In genomic region chr17:23744651-23745050, GRCm38 (mm10) we compare ENCODE assay signal across 9 mouse cellular contexts. TPM values are rescaled to one million over a fixed set of nuclear protein-coding genes. Genes with fewer than 3 reads are reported as not detected.
DNase-seq lines count a peak whose midpoint lies in the region; ATAC-seq and TF ChIP-seq lines count a peak whose summit lies in the region.
"Had no signal": no experiment of that assay in that cellular context is flagged by ENCODE, and none has a peak within 500 bp of the region (broad histone marks: within the 10 kb centered on the region; RNA-seq: fewer than 3 reads in every experiment).

No protein-coding gene starts in this region.

- WGBS in kidney, embryonic 16.5 days: 6% methylated on average over 14 of the region's 14 CpGs
- WGBS in hindbrain, embryonic 11.5 days: 1% methylated on average over 10 of the region's 14 CpGs
- 4% methylated on average over 14 of the region's 14 CpGs for WGBS in limb, embryonic 12.5 days
- WGBS in stomach, embryonic 14.5 days: 7% methylated on average over 14 of the region's 14 CpGs
- 8% methylated on average over 14 of the region's 14 CpGs for WGBS in liver, postnatal 0 days (ENCODE audit: insufficient replicate concordance)

- H3K9me3 ChIP-seq in kidney, embryonic 16.5 days (ENCODE audit: low read length): no peaks in the 10 kb centered on the region
- no peaks in the 10 kb centered on the region for H3K9me3 ChIP-seq in hindbrain, embryonic 11.5 days (ENCODE audit: control insufficient read depth, low read length)
- H3K9me3 ChIP-seq in limb, embryonic 12.5 days: no peaks in the 10 kb centered on the region
- no peaks in the 10 kb centered on the region for H3K9me3 ChIP-seq in stomach, embryonic 14.5 days (ENCODE audit: control insufficient read depth, low read depth, low read length)
- no peaks in the 10 kb centered on the region for H3K9me3 ChIP-seq in liver, postnatal 0 days (ENCODE audit: low read length)

- no peak for DNase-seq in kidney, postnatal 36 days
- DNase-seq in hindbrain, embryonic 11.5 days (ENCODE audit: low spot score): no peak
- DNase-seq in left cerebral cortex, postnatal 4 days: no peak
- no peak for DNase-seq in liver, postnatal 0 days

- no peaks in the 10 kb centered on the region for H3K36me3 ChIP-seq in kidney, embryonic 16.5 days (ENCODE audit: insufficient read depth, low read length)
- no peaks in the 10 kb centered on the region for H3K36me3 ChIP-seq in hindbrain, embryonic 11.5 days (ENCODE audit: control insufficient read depth, insufficient read depth, low read length)
- H3K36me3 ChIP-seq in limb, embryonic 12.5 days: no peaks in the 10 kb centered on the region
- H3K36me3 ChIP-seq in stomach, embryonic 14.5 days (ENCODE audit: control insufficient read depth, insufficient read depth, low read length): no peaks in the 10 kb centered on the region
- no peaks in the 10 kb centered on the region for H3K36me3 ChIP-seq in liver, postnatal 0 days (replicated peaks; ENCODE audit: insufficient read depth, low read length)

- peak overlapping the region; percentile 78; the same call in 1 of the 2 replicates for H3K4me2 ChIP-seq in kidney, embryonic 16.5 days (replicated peaks; ENCODE audit: low read depth, low read length)
- no peak overlapping the region for H3K4me2 ChIP-seq in hindbrain, embryonic 11.5 days (replicated peaks; ENCODE audit: low read depth, low read length)
- peak overlapping the region; percentile 68 for H3K4me2 ChIP-seq in limb, embryonic 12.5 days
- peak overlapping the region; percentile 66; the same call in 1 of the 2 replicates for H3K4me2 ChIP-seq in stomach, embryonic 14.5 days (replicated peaks; ENCODE audit: low read depth, low read length)
- no peak overlapping the region for H3K4me2 ChIP-seq in liver, postnatal 0 days (ENCODE audit: low read depth, low read length)

- H3K4me1 ChIP-seq in kidney, embryonic 16.5 days (ENCODE audit: insufficient read depth, low read length): peaks cover 37% of the 10 kb centered on the region
- peaks cover 16% of the 10 kb centered on the region for H3K4me1 ChIP-seq in hindbrain, embryonic 11.5 days (replicated peaks; ENCODE audit: control insufficient read depth, insufficient read depth, low read length)
- peaks cover 47% of the 10 kb centered on the region for H3K4me1 ChIP-seq in limb, embryonic 12.5 days (replicated peaks)
- 0 out of 2 replicates have a peak, but pooled peaks cover 21% of the 10 kb centered on the region for H3K4me1 ChIP-seq in stomach, embryonic 14.5 days (ENCODE audit: control insufficient read depth, insufficient read depth, low read length)
- peaks cover 33% of the 10 kb centered on the region for H3K4me1 ChIP-seq in liver, postnatal 0 days (ENCODE audit: insufficient read depth)

- ATAC-seq in kidney, embryonic 16.5 days (ENCODE audit: low FRiP score, low TSS enrichment): no peak
- ATAC-seq in hindbrain, embryonic 11.5 days (ENCODE audit: low FRiP score): no peak
- no peak for ATAC-seq in limb, embryonic 12.5 days (ENCODE audit: insufficient number of reproducible peaks, insufficient read depth, low FRiP score, low TSS enrichment, low read depth)
- no peak for ATAC-seq in stomach, embryonic 14.5 days (ENCODE audit: insufficient number of reproducible peaks, insufficient read depth, low FRiP score, low read depth)
- ATAC-seq in liver, postnatal 0 days: no peak

- H3K4me3 ChIP-seq in kidney, embryonic 16.5 days (ENCODE audit: low read length): peak overlapping the region; percentile 43
- H3K4me3 ChIP-seq in hindbrain, embryonic 11.5 days (ENCODE audit: low read depth, low read length): no peak overlapping the region
- peak overlapping the region; percentile 35 for H3K4me3 ChIP-seq in limb, embryonic 12.5 days (replicated peaks)
- H3K4me3 ChIP-seq in stomach, embryonic 14.5 days (ENCODE audit: low read depth, low read length): no peak overlapping the region
- H3K4me3 ChIP-seq in liver, postnatal 0 days (ENCODE audit: low read depth, low read length): no peak overlapping the region

- intact Hi-C loops in left cerebral cortex, postnatal 4 days (cut with DNase I): no loop called here

- peaks cover 64% of the 10 kb centered on the region for H3K27me3 ChIP-seq in kidney, embryonic 16.5 days (ENCODE audit: insufficient read depth, low read length)
- H3K27me3 ChIP-seq in hindbrain, embryonic 11.5 days (ENCODE audit: control insufficient read depth, insufficient read depth, low read length): peaks cover 75% of the 10 kb centered on the region
- peaks cover 91% of the 10 kb centered on the region for H3K27me3 ChIP-seq in limb, embryonic 12.5 days
- peaks cover 49% of the 10 kb centered on the region for H3K27me3 ChIP-seq in stomach, embryonic 14.5 days (ENCODE audit: control insufficient read depth, insufficient read depth, low read length)
- H3K27me3 ChIP-seq in liver, postnatal 0 days (ENCODE audit: insufficient read depth, low read length): peaks cover 73% of the 10 kb centered on the region

- peak overlapping the region; percentile 54; the same call in 1 of the 2 replicates for H3K9ac ChIP-seq in kidney, embryonic 16.5 days (replicated peaks; ENCODE audit: low read length)
- peak overlapping the region; percentile 19; the same call in 1 of the 2 replicates for H3K9ac ChIP-seq in hindbrain, embryonic 11.5 days (ENCODE audit: low read depth, low read length)
- H3K9ac ChIP-seq in limb, embryonic 12.5 days (replicated peaks): peak overlapping the region; percentile 19; the same call in 1 of the 2 replicates
- no peak overlapping the region for H3K9ac ChIP-seq in stomach, embryonic 14.5 days (replicated peaks; ENCODE audit: low read depth, low read length)
- no peak overlapping the region for H3K9ac ChIP-seq in liver, postnatal 0 days (replicated peaks)

- no peak for TF ChIP-seq CTCF in liver, postnatal 0 days (IDR thresholded peaks at IDR 0.05; ENCODE audit: low read depth)

- H3K27ac ChIP-seq in kidney, embryonic 16.5 days (ENCODE audit: low read length): no peak overlapping the region
- H3K27ac ChIP-seq in hindbrain, embryonic 11.5 days (ENCODE audit: low read depth, low read length): no peak overlapping the region
- no peak overlapping the region for H3K27ac ChIP-seq in limb, embryonic 12.5 days
- no peak overlapping the region for H3K27ac ChIP-seq in stomach, embryonic 14.5 days (ENCODE audit: low read length)
- H3K27ac ChIP-seq in liver, postnatal 0 days (ENCODE audit: low read depth): no peak overlapping the region

- TF ChIP-seq EP300 in liver, postnatal 0 days (IDR thresholded peaks at IDR 0.05; ENCODE audit: low read depth): no peak

RNA-seq across cellular contexts. Expression of gene Kremen2, which starts 1.0 kb away (rescaled TPM):
- 0.81 and 1.3 TPM in 2 replicates for polyA plus RNA-seq in kidney, embryonic 16.5 days (2015; fragmentation: Nextera tagmentation; extraction: Ambion mirVana)
- polyA plus RNA-seq in hindbrain, embryonic 11.5 days (2014; fragmentation: Nextera tagmentation; extraction: Ambion mirVana): 2.0 and 2.6 TPM in 2 replicates
- 30.0 and 34.8 TPM in 2 replicates for polyA plus RNA-seq in limb, embryonic 12.5 days (2016; fragmentation: Nextera tagmentation; extraction: Ambion mirVana)
- polyA plus RNA-seq in stomach, embryonic 14.5 days (2014; fragmentation: Nextera tagmentation; extraction: Ambion mirVana): 0.45 and 0.69 TPM in 2 replicates
- total RNA-seq in left cerebral cortex, postnatal 4 days (2021): under 1 TPM; 0.46 to 0.87 TPM
- not detected in 2 replicates for polyA plus RNA-seq in liver, postnatal 0 days (2015; fragmentation: Nextera tagmentation; extraction: Ambion mirVana)
- total RNA-seq: gastrocnemius, adult 8-10 months had no signal

RNA-seq across cellular contexts. Expression of gene Paqr4, which starts 4.0 kb away (rescaled TPM):
- 22.9 and 25.4 TPM in 2 replicates for polyA plus RNA-seq in kidney, embryonic 16.5 days (2015; fragmentation: Nextera tagmentation; extraction: Ambion mirVana)
- polyA plus RNA-seq in hindbrain, embryonic 11.5 days (2014; fragmentation: Nextera tagmentation; extraction: Ambion mirVana): 28.0 and 28.9 TPM in 2 replicates
- 11.6 and 13.6 TPM in 2 replicates for polyA plus RNA-seq in limb, embryonic 12.5 days (2016; fragmentation: Nextera tagmentation; extraction: Ambion mirVana)
- polyA plus RNA-seq in stomach, embryonic 14.5 days (2014; fragmentation: Nextera tagmentation; extraction: Ambion mirVana): 24.7 and 25.2 TPM in 2 replicates
- 10 to 100 TPM; 46.4 to 50.7 TPM for total RNA-seq in left cerebral cortex, postnatal 4 days (2021)
- 4.0 and 4.3 TPM in 2 replicates for polyA plus RNA-seq in liver, postnatal 0 days (2015; fragmentation: Nextera tagmentation; extraction: Ambion mirVana)

RNA-seq across cellular contexts. Expression of gene Pkmyt1, which starts 18.5 kb away (rescaled TPM):
- polyA plus RNA-seq in kidney, embryonic 16.5 days (2015; fragmentation: Nextera tagmentation; extraction: Ambion mirVana): 53.0 and 56.2 TPM in 2 replicates
- 30.2 and 31.3 TPM in 2 replicates for polyA plus RNA-seq in hindbrain, embryonic 11.5 days (2014; fragmentation: Nextera tagmentation; extraction: Ambion mirVana)
- polyA plus RNA-seq in limb, embryonic 12.5 days (2016; fragmentation: Nextera tagmentation; extraction: Ambion mirVana): 49.1 and 53.1 TPM in 2 replicates
- polyA plus RNA-seq in stomach, embryonic 14.5 days (2014; fragmentation: Nextera tagmentation; extraction: Ambion mirVana): 54.8 and 55.9 TPM in 2 replicates
- total RNA-seq in left cerebral cortex, postnatal 4 days (2021): 1 to 10 TPM; 8.1 to 8.4 TPM
- polyA plus RNA-seq in liver, postnatal 0 days (2015; fragmentation: Nextera tagmentation; extraction: Ambion mirVana): 12.5 and 13.9 TPM in 2 replicates

RNA-seq across cellular contexts. Expression of gene 1520401A03Rik, which starts 22.1 kb away (rescaled TPM):
- polyA plus RNA-seq in kidney, embryonic 16.5 days (2015; fragmentation: Nextera tagmentation; extraction: Ambion mirVana): 0.15 and 0.61 TPM in 2 replicates
- 0.08 TPM in 1 of 2 replicates, not detected in the other for polyA plus RNA-seq in hindbrain, embryonic 11.5 days (2014; fragmentation: Nextera tagmentation; extraction: Ambion mirVana)
- 1.8 and 2.5 TPM in 2 replicates for polyA plus RNA-seq in limb, embryonic 12.5 days (2016; fragmentation: Nextera tagmentation; extraction: Ambion mirVana)
- 0.20 TPM in 1 of 2 replicates, not detected in the other for polyA plus RNA-seq in stomach, embryonic 14.5 days (2014; fragmentation: Nextera tagmentation; extraction: Ambion mirVana)
- total RNA-seq in left cerebral cortex, postnatal 4 days (2021): under 1 TPM in 1 of 2 experiments, not detected in 1; 0.32 TPM
- not detected in 2 replicates for polyA plus RNA-seq in liver, postnatal 0 days (2015; fragmentation: Nextera tagmentation; extraction: Ambion mirVana)
- total RNA-seq: gastrocnemius, adult 8-10 months; megakaryocyte progenitor cell, adult 5-6 weeks had no signal

RNA-seq across cellular contexts. Expression of gene Flywch1, which starts 26.8 kb away (rescaled TPM):
- 101 and 104 TPM in 2 replicates for polyA plus RNA-seq in kidney, embryonic 16.5 days (2015; fragmentation: Nextera tagmentation; extraction: Ambion mirVana)
- 127 and 135 TPM in 2 replicates for polyA plus RNA-seq in hindbrain, embryonic 11.5 days (2014; fragmentation: Nextera tagmentation; extraction: Ambion mirVana)
- polyA plus RNA-seq in limb, embryonic 12.5 days (2016; fragmentation: Nextera tagmentation; extraction: Ambion mirVana): 136 and 140 TPM in 2 replicates
- 54.3 and 57.3 TPM in 2 replicates for polyA plus RNA-seq in stomach, embryonic 14.5 days (2014; fragmentation: Nextera tagmentation; extraction: Ambion mirVana)
- 10 to 100 TPM; 87.6 to 92.3 TPM for total RNA-seq in left cerebral cortex, postnatal 4 days (2021)
- polyA plus RNA-seq in liver, postnatal 0 days (2015; fragmentation: Nextera tagmentation; extraction: Ambion mirVana): 11.9 TPM in 2 replicates

Comparison
In these comparisons a context has a peak if more than half of its experiments do, and no peak if none do; other contexts are left out.
1. H3K4me2 ChIP-seq: peak in kidney, embryonic 16.5 days (single experiment), limb, embryonic 12.5 days (single experiment) and stomach, embryonic 14.5 days (single experiment); none in hindbrain, embryonic 11.5 days (single experiment) and liver, postnatal 0 days (single experiment).
2. H3K4me3 ChIP-seq: peak in kidney, embryonic 16.5 days (single experiment) and limb, embryonic 12.5 days (single experiment); none in hindbrain, embryonic 11.5 days (single experiment), stomach, embryonic 14.5 days (single experiment) and liver, postnatal 0 days (single experiment).
3. H3K9ac ChIP-seq: peak in kidney, embryonic 16.5 days (single experiment), hindbrain, embryonic 11.5 days (single experiment) and limb, embryonic 12.5 days (single experiment); none in stomach, embryonic 14.5 days (single experiment) and liver, postnatal 0 days (single experiment).